Mouse (Mus musculus): Measurements from ENCODE around the gene Gm26897. TPM values are rescaled to one million over a fixed set of nuclear protein-coding genes. Genes with fewer than 3 reads are reported as not detected.

Gene Gm26897
- not detected in 2 replicates for polyA plus RNA-seq (2015; fragmentation: Nextera tagmentation; extraction: Ambion mirVana)

GRCm38 (mm10) chr5:111733851-111734250 is at the start of gene Gm26897:
Gene Gm26897 (plus strand): TSS chr5:111733924.
- 61% methylated on average over 12 of the region's 12 CpGs for WGBS (ENCODE audit: insufficient replicate concordance)
- H3K27ac ChIP-seq (ENCODE audit: low read length), result no peak within 1 kb of the TSS
- no peak within 1 kb of the TSS for H3K4me3 ChIP-seq (ENCODE audit: low read depth, low read length)
- no peaks in the 10 kb centered on the region for H3K27me3 ChIP-seq (ENCODE audit: control insufficient read depth, insufficient read depth, low read depth, low read length)
- no peak within 1 kb of the TSS for H3K4me2 ChIP-seq (ENCODE audit: low read depth, low read length)
- H3K4me1 ChIP-seq (ENCODE audit: control insufficient read depth, low read depth, low read length), result no peaks in the 10 kb centered on the region
- H3K9me3 ChIP-seq (replicated peaks; ENCODE audit: control insufficient read depth, low read length), result no peaks in the 10 kb centered on the region
- no peak for ATAC-seq (ENCODE audit: low read depth)
- no peak within 1 kb of the TSS for H3K9ac ChIP-seq (ENCODE audit: low read depth, low read length)
- H3K36me3 ChIP-seq (ENCODE audit: control insufficient read depth, insufficient read depth), result no peaks in the 10 kb centered on the region

- H3K4me1 ChIP-seq (ENCODE audit: control insufficient read depth, low read depth, low read length), result no peaks in the 10 kb centered on the region
- 28% methylated on average over 5 of the region's 5 CpGs for WGBS (ENCODE audit: insufficient replicate concordance)
- H3K27ac ChIP-seq (ENCODE audit: low read length), result no peak overlapping the region
- no peaks in the 10 kb centered on the region for H3K27me3 ChIP-seq (ENCODE audit: control insufficient read depth, insufficient read depth, low read depth, low read length)
- ATAC-seq (ENCODE audit: low read depth), result no peak
- no peaks in the 10 kb centered on the region for H3K9me3 ChIP-seq (replicated peaks; ENCODE audit: control insufficient read depth, low read length)
- H3K4me2 ChIP-seq (ENCODE audit: low read depth, low read length), result no peak overlapping the region
- no peak overlapping the region for H3K4me3 ChIP-seq (ENCODE audit: low read depth, low read length)
- H3K9ac ChIP-seq (ENCODE audit: low read depth, low read length), result no peak overlapping the region
- no peaks in the 10 kb centered on the region for H3K36me3 ChIP-seq (ENCODE audit: control insufficient read depth, insufficient read depth)
These were observed 46.4 kb upstream of the Gm26897 start for GRCm38 (mm10) chr5:111687370-111687769.

GRCm38 (mm10) chr5:111688584-111688983 is 45.1 kb upstream of the Gm26897 start:
- no peak overlapping the region for H3K4me3 ChIP-seq (ENCODE audit: low read depth, low read length)
- WGBS (ENCODE audit: insufficient replicate concordance), result 53% methylated on average over 10 of the region's 10 CpGs
- H3K27me3 ChIP-seq (ENCODE audit: control insufficient read depth, insufficient read depth, low read depth, low read length), result no peaks in the 10 kb centered on the region
- no peak overlapping the region for H3K4me2 ChIP-seq (ENCODE audit: low read depth, low read length)
- no peak overlapping the region for H3K9ac ChIP-seq (ENCODE audit: low read depth, low read length)
- no peak for ATAC-seq (ENCODE audit: low read depth)
- no peaks in the 10 kb centered on the region for H3K36me3 ChIP-seq (ENCODE audit: control insufficient read depth, insufficient read depth)
- no peaks in the 10 kb centered on the region for H3K9me3 ChIP-seq (replicated peaks; ENCODE audit: control insufficient read depth, low read length)
- H3K4me1 ChIP-seq (ENCODE audit: control insufficient read depth, low read depth, low read length), result no peaks in the 10 kb centered on the region
- H3K27ac ChIP-seq (ENCODE audit: low read length), result no peak overlapping the region

- Histone ChIP-seq H3K4me2 (ENCODE audit: low read depth, low read length) (no peak overlapping the region), H3K27me3 (ENCODE audit: control insufficient read depth, insufficient read depth, low read depth, low read length) (no peaks in the 10 kb centered on the region; the same call in 1 of the 2 replicates), H3K4me1 (ENCODE audit: control insufficient read depth, low read depth, low read length) (no peaks in the 10 kb centered on the region; the same call in 1 of the 2 replicates), H3K4me3 (ENCODE audit: low read depth, low read length) (no peak overlapping the region), H3K9ac (ENCODE audit: low read depth, low read length) (no peak overlapping the region), H3K9me3 (replicated peaks; ENCODE audit: control insufficient read depth, low read length) (no peaks in the 10 kb centered on the region), H3K36me3 (ENCODE audit: control insufficient read depth, insufficient read depth) (no peaks in the 10 kb centered on the region), H3K27ac (ENCODE audit: low read length) (no peak overlapping the region)
- WGBS (ENCODE audit: insufficient replicate concordance), result 63% methylated on average over 7 of the region's 7 CpGs
- ATAC-seq (ENCODE audit: low read depth), result no peak
These were observed 35.7 kb upstream of the Gm26897 start for GRCm38 (mm10) chr5:111697996-111698395.

- H3K27me3 ChIP-seq (ENCODE audit: control insufficient read depth, insufficient read depth, low read depth, low read length), result no peaks in the 10 kb centered on the region; the same call in 1 of the 2 replicates
- H3K9me3 ChIP-seq (replicated peaks; ENCODE audit: control insufficient read depth, low read length), result no peaks in the 10 kb centered on the region
- no peak overlapping the region for H3K27ac ChIP-seq (ENCODE audit: low read length)
- H3K4me3 ChIP-seq (ENCODE audit: low read depth, low read length), result no peak overlapping the region
- no peak overlapping the region for H3K4me2 ChIP-seq (ENCODE audit: low read depth, low read length)
- H3K4me1 ChIP-seq (ENCODE audit: control insufficient read depth, low read depth, low read length), result no peaks in the 10 kb centered on the region; the same call in 1 of the 2 replicates
- no peaks in the 10 kb centered on the region for H3K36me3 ChIP-seq (ENCODE audit: control insufficient read depth, insufficient read depth)
- ATAC-seq (ENCODE audit: low read depth), result no peak
- 65% methylated on average over 23 of the region's 23 CpGs for WGBS (ENCODE audit: insufficient replicate concordance)
- no peak overlapping the region for H3K9ac ChIP-seq (ENCODE audit: low read depth, low read length)
These were observed 33.9 kb upstream of the Gm26897 start for GRCm38 (mm10) chr5:111699711-111700303.

- Histone ChIP-seq H3K4me3 (ENCODE audit: low read depth, low read length) (no peak overlapping the region), H3K4me1 (ENCODE audit: control insufficient read depth, low read depth, low read length) (no peaks in the 10 kb centered on the region; the same call in 1 of the 2 replicates), H3K27ac (ENCODE audit: low read length) (no peak overlapping the region), H3K4me2 (ENCODE audit: low read depth, low read length) (no peak overlapping the region), H3K9ac (ENCODE audit: low read depth, low read length) (no peak overlapping the region), H3K36me3 (ENCODE audit: control insufficient read depth, insufficient read depth) (no peaks in the 10 kb centered on the region), H3K27me3 (ENCODE audit: control insufficient read depth, insufficient read depth, low read depth, low read length) (no peaks in the 10 kb centered on the region; the same call in 1 of the 2 replicates), H3K9me3 (replicated peaks; ENCODE audit: control insufficient read depth, low read length) (no peaks in the 10 kb centered on the region)
- ATAC-seq (ENCODE audit: low read depth), result no peak
- 12% methylated on average over 21 of the region's 31 CpGs for WGBS (ENCODE audit: insufficient replicate concordance)
These were observed 31.9 kb upstream of the Gm26897 start for GRCm38 (mm10) chr5:111701634-111702329.

GRCm38 (mm10) chr5:111703586-111703985 is 30.1 kb upstream of the Gm26897 start:
- Histone ChIP-seq H3K9me3 (replicated peaks; ENCODE audit: control insufficient read depth, low read length) (no peaks in the 10 kb centered on the region), H3K4me1 (ENCODE audit: control insufficient read depth, low read depth, low read length) (no peaks in the 10 kb centered on the region; the same call in 1 of the 2 replicates), H3K36me3 (ENCODE audit: control insufficient read depth, insufficient read depth) (no peaks in the 10 kb centered on the region), H3K27me3 (ENCODE audit: control insufficient read depth, insufficient read depth, low read depth, low read length) (no peaks in the 10 kb centered on the region; the same call in 1 of the 2 replicates), H3K4me2 (ENCODE audit: low read depth, low read length) (no peak overlapping the region), H3K9ac (ENCODE audit: low read depth, low read length) (no peak overlapping the region), H3K4me3 (ENCODE audit: low read depth, low read length) (no peak overlapping the region), H3K27ac (ENCODE audit: low read length) (no peak overlapping the region)
- no peak for ATAC-seq (ENCODE audit: low read depth)
- 76% methylated on average over 7 of the region's 7 CpGs for WGBS (ENCODE audit: insufficient replicate concordance)

GRCm38 (mm10) chr5:111704326-111704725 is 29.4 kb upstream of the Gm26897 start:
- WGBS (ENCODE audit: insufficient replicate concordance), result 65% methylated on average over 11 of the region's 11 CpGs
- Histone ChIP-seq H3K27me3 (ENCODE audit: control insufficient read depth, insufficient read depth, low read depth, low read length) (no peaks in the 10 kb centered on the region; the same call in 1 of the 2 replicates), H3K4me1 (ENCODE audit: control insufficient read depth, low read depth, low read length) (no peaks in the 10 kb centered on the region; the same call in 1 of the 2 replicates), H3K27ac (ENCODE audit: low read length) (no peak overlapping the region), H3K4me3 (ENCODE audit: low read depth, low read length) (no peak overlapping the region), H3K9ac (ENCODE audit: low read depth, low read length) (no peak overlapping the region), H3K4me2 (ENCODE audit: low read depth, low read length) (no peak overlapping the region), H3K9me3 (replicated peaks; ENCODE audit: control insufficient read depth, low read length) (no peaks in the 10 kb centered on the region), H3K36me3 (ENCODE audit: control insufficient read depth, insufficient read depth) (no peaks in the 10 kb centered on the region)
- no peak for ATAC-seq (ENCODE audit: low read depth)
